Mouse (Mus musculus) cerebellum, adult 9-11 months (tissue): Measurements from ENCODE around the gene Cog6.
"Not testable (repeated sequence)": the region's sequence is repeated elsewhere in the genome, so short reads cannot be mapped to it uniquely, and the experiment has no call there.

Experiments
- DNase-seq: peaks from one replicate; pipeline ENCODE4 v3.0.0; 2022

The Cog6 gene

DNA sequence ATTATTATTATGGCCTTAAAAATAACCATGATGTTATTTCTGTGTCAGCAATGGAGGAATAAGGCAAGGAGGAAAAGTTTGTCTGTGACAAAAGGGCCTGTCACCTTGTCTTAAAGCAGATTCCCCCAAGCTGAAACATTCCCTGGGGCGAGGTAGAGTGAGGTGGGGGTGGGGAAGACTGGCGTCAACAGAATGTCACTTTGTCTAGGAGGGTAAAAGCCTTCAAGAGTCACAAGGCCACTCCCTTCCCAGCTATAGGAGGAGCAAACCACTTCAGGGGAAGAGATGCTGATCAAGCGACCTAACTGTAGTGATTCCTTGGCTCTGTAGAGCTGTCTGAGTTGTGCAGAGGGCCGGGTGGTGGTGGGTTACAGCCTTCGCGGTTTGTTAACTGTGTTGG is 14.5 kb upstream of the Cog6 start:
- no peak for DNase-seq

DNA sequence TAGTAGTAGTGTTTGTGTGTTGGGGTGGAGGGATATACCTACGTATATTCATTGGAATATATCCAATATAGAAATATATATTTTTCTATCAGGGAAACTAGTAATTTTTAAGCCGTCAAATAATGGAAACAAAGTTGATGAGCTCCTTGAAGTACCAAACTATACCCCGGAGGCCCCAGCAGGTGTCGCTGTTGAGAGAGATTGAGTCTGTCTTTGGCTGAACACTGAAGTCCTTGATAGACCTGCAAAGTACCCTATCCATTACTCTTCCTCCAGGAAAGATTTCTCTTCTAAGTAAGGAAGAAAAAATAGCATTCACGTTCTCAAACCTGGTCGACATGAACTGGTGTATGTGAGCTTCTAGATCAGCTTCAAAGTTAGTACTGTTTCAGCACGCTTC is 12.0 kb upstream of the Cog6 start:
- peak; percentile 68 for DNase-seq

DNA sequence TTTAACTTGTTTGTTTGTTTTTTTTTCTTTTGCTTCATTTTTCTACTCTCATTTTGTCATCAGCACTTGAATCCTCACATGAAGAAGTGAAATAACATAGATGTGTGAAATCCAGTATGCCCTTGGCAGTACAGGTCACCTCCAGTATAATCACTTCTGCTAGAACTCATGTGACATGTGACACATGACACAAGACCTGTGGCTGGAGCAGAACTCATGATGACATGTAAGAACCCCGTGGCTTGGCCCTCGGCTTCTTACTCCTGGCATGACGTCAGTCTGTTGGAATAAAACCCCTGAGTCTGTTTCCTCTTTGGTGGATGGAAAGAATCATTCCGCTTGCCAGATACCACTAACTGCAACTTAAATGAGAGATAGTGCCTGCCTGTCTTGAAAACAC is 10.3 kb upstream of the Cog6 start:
- no peak for DNase-seq

DNA sequence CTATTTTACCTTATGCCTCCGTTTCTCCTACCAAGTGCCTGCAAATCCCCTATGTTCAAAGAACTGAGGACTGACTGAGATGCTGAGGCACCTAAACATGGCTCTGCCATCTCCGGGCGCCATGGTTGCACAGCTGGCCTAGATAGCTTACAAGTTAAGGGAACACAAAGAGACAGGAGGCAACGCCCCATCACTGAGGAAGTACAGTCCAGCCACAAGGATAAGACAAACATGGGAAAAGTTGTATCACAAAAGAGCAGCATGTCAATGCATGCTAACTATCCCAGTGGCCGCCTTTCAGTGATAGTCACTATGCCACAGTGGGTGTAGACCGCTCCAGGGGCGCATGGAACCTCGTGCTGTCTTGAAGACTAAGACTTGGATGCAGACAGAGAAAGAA is 9.6 kb downstream of the Cog6 start:
- DNase-seq: no peak

DNA sequence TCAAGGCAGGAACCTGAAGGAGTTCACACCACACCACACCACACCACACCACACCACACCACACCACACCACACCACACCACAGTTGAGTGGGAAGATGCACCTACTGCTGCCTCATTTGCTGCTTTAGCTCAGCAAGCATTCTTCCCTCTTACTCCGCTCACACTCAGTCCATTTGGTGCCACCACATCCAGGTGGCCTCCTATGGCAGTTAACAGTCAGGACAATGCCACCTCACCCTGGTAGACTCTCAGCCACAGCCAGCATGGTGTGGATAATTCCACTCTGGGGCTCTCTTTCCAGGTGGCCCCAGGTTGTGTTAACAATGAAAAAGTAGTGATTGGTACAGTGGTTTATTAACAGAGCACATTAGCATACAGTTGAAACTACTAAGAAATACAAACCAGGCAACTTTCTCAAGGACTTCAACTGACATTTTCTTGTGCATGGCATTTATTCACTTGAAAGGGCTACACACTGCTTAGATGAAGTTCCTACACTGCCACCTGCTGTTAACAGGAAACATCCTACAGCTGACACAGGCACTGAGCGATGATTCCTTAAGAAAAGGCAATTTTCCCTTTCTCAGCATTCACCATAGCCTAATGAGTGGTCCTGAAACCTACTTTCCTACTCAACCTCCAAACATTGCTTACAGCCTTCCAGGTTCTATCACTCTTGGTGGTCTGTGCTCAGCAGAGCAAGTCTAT is 12.5 kb downstream of the Cog6 start:
- no peak for DNase-seq

DNA sequence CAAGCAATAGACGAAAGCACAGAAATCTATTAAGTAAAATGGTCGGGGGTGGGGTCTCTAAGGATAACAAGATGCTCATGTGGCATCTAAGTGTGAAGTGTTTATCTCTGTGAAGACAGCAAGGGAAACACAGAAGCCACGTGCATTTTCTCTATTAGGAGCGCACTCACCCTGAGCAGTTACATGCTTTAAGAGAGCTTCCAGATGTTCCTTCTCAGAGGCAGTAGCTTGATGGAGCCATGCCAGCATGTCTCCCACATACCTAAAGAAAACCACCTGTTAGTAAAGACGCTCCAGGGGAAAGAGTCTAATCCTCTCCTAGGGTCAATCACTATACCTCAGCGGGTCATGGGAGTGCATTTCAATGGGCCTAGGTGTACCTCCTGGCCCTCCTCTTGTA is 15.0 kb downstream of the Cog6 start:
- DNase-seq: no peak

DNA sequence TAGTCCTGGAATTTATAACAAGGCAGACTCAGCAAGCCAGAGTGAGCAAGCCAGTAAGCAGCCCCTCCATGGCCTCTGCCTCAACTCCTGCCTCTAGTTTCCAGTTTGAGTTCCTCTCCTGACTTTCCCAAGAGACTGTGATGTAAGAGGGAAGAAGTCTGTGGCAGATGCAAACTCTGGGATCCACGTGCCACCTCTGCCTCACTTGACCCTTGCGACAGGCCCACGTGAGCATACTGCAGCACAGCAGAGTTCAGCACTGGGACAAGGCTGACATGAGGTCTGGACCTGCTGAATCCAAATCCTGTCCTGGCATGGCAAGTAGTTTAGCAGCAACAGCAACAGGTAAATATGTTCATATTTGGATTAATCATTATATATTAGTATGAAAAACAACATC is 17.0 kb downstream of the Cog6 start:
- DNase-seq: no peak

DNA sequence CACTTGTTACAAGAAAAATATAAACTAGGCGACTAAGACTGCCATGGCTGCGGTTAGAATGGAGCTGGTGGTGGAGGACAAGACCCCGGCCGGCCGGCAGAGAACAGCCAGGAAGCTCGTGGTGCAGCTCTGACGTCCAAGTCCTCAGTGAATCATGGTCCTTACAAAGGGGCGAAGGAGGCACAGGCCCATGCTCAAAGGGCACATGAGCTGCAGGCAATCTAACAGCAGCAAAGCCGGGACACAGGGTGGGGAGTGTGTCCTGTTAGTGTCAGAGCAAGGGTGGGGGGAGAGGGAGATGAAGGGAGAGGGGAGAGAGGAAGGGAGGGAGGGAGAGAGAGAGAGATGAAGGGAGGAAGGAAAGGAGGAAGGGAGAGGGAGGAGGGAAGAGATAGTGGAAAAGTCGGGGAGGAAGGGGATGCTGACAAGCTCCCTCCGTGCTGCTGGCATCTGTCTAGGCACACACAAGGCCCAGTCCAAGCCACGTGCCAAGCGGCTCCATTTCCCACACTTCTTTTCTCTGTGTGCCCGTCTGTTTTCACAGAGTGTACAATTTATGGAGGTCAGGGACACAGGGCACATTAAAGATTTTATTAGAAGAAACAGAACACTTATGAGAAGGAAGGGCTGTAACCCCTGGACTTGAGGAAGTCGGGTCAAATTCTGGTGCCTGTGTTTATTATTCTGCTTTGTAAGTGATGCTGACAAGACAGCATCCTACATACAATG is 17.9 kb downstream of the Cog6 start:
- DNase-seq: no peak

DNA sequence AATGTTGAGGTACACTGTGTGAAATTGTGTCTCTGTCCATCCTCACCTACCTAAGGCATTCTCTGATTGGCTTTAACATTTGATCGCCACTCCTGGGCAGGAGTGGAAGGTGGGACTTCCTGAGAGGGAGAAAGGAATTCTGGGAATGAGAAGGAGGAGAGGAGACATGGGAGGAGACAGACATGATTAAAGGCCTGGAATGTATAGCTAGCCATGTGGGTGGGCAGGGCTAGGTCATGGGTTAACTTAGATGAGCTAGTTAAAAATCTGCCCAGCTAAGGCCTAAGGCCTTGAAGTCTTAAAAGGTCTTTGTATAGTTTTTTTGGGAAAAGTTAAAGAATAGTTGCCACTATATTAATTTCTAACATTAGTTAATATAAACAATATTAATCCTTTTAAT is 19.7 kb downstream of the Cog6 start:
- DNase-seq: no peak

DNA sequence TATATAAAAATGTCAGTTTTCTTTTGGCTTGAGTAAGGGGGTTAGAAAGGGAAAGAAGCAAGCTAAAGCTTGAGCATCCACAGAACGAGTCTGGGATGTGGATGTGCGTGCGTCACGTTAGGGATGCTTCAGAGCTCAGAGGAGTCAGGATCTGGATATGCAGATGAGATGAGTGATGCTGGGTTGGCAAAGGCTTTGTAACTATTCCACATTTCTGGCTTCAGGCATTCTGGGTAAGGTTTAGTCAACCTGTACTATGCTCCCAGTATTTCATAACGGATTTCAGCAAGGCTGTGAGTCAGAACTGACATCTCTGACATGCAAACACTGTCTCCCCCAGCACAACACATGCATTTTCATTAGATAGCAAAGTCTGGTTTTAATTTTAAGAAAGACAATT is 20.4 kb downstream of the Cog6 start:
- no peak for DNase-seq

DNA sequence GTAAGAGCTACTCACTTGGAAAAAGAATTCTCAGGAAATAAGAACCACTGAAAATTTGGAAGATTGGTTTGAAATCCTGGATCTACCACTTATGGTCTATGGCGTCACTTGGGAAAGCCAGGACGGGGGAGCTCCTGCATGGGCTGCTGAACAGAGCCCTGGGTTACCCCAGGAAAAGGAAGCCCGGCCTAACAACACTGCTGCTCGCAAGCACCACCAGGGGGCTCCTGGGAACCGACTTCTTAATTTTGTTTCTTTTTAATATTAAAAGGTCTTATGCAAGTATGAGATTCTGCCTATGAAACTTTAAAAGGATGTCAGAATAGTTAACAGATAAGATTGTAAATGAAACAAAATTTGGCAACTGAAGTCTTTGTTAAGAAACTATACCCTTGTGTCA is 22.4 kb downstream of the Cog6 start:
- DNase-seq: no peak

DNA sequence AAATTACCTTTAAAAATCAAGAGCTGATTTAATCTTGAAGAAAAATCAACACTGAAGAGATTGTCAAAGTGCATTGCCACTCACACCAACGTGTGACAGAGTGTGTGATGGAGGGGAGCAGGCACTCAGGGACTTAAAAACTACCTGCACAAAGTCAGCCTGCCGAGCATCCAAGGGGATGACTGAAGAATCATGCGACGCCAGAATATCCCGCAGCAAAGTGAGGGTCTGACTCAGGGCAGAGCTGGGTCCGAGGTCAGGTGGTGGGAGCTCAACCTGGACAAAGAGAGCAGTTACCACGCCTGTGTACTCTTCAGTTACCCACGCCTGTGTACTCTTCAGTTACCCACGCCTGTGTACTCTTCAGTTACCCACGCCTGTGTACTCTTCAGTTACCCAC is 23.7 kb downstream of the Cog6 start:
- no peak for DNase-seq

DNA sequence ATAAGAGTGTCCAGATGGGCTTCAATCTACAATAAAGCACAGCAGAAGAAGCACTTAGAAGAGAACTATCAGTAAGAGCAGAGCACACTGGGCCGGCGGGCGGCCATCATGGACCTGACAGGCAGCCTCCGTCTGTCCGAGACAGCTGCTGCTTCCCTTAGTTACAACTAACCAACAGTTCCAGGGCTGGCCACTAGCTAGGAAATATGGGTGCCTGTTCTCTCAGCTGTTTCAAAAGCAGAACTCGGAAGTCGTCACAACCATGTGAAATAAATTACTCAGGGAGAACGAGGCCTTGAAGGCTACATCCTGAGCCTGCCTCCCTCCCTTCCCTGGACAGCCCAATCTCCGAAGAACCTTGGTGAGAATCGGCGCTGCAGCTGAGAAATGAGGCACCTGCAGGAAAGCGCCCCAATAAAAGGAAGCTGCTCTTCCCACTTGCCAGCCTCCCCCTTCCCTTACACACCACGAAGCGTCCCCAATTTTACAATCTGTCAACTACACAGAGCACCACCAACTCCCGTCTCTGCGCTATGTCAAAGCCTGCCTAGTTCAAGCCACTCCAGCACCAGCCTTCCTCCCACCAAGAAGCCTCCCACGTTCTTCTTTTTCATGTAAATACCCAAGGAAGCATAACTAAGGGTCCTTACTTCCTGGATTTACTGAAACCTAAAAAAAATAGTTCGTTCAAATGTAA is 26.8 kb downstream of the Cog6 start:
- no peak for DNase-seq

DNA sequence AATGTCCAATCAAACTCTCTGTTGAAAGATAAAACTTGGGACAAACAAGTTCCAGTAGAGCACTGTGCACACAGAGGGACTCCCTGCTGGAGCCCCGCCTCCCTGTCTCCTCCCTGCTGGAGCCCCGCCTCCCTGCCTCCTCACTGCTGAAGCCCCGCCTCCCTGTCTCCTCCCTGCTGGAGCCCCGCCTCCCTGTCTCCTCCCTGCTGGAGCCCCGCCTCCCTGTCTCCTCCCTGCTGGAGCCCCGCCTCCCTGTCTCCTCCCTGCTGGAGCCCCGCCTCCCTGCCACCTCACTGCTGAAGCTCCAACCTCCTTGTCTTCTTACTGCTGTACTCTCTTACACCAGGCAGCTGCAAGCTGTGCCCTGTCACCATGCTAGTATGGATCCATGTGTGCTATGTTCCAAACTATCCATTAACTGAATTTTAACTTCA is 31.5 kb downstream of the Cog6 start:
- not testable (repeated sequence) for DNase-seq

DNA sequence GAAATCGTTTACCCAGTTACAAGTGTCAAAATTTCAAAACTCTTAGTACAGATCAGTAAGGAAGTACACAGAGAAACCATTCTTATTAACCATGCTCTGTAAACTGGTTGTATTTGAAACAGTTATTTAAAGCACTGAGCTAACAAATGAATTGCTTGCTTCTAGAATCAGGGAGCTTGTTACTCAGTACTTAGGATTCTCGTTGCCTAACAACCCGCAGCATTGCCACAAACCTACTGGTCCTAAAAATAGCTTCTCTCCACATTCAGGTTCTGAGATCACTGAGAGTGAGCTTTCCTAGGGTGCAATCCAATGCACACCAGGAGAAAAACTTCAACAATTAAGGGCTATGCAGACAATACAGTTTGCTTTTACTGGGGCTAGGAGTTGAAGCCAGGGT is 33.3 kb downstream of the Cog6 start:
- DNase-seq: no peak

DNA sequence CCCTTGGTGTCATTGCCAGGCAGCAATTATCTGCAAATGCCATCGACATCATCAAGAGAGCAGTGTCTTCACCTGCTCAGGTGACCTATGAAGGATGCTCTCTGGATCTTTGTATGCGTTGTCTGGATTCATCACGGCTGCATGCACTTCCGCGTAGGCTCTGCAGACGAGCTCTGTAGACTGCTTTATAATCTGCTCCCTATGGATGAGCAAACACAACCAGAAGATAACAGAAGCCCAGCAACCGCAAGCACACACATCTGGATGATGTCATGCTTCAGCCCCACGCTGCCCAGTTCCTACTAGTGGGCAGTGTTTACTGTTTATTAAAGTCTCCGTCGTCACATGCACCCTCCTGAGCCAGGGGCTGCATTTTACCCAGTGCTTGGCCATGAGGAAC is 34.0 kb downstream of the Cog6 start:
- DNase-seq: no peak

DNA sequence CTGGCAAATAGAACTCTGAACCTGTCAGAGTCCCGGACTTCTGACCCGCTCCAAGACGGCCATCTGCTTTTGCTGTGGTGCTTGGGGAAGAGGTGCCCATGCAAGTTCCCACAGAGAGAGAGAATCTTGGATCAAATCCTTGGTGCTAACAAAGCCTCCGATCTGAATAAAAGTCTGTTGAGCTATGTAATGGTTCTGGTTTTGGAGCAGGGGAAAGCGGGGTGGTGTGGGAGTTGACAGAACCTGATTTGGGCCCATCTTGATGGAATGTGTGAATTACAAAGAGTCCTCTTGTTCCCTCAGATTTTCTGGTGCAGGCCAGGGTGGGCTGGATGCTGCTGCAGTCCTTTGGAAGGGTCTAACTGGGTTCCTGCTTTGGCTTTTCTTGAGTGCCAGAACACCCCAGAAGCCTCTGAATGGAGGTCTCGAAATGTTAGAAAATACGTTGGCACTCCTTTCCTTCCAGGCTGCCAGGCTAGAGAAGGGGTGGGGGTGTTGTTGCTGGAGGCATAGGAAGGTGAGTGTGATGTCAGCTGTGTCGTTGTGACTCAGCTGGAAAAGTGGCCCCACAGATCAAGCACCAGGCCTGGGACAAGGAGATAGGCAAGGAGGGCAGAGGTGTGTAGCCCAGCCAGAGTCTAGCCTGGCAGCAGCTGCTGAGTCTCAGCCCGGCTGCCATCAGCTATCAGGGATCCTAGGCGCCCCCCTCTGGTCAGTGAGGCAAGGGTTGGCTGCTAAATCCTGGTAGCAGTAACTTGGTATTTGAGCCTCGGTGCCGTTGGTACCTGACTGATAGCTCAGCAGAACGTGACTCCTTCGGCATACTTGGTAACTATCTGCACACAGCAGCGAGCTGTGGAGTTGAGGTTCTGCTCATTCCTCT is 42.1 kb downstream of the Cog6 start:
- DNase-seq: peak; percentile 76

DNA sequence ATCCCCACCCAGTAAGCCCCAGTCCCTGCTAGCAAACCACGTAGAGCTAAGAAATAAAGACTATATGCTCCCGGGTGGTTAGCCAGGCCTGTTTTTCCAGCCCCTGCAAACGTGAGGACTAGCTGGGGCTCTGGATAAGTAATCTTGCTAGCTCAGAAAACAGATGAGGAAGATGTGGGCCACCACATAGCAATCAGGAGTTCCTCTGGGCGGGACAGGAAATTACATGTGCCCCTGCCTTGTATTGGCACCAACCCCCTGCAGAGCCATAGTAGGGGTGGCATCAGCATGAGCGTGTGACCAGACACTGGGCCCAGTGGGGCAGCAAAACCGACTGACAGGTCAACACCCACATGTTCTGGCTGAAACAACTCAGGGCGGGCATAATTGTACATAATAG is 44.1 kb downstream of the Cog6 start:
- DNase-seq: no peak

DNA sequence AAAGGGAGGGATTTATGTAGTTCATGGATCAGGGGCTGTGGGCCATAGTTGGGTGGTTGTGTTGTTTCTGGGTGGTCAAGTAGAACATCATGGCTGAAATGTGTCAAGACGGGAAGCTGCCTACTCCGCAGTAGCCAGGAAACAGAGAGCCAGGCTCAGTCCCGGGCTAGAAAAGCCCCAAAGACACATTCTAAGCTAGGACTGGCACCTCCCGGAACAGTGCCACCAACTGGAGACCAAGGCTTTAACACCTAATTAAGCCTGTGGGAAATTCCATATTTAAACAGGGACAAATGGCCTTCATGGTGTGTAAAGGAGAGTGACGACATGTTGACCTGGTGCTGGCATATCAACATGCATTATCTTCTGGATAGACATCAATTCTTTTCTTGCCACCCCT is 50.0 kb downstream of the Cog6 start:
- no peak for DNase-seq

DNA sequence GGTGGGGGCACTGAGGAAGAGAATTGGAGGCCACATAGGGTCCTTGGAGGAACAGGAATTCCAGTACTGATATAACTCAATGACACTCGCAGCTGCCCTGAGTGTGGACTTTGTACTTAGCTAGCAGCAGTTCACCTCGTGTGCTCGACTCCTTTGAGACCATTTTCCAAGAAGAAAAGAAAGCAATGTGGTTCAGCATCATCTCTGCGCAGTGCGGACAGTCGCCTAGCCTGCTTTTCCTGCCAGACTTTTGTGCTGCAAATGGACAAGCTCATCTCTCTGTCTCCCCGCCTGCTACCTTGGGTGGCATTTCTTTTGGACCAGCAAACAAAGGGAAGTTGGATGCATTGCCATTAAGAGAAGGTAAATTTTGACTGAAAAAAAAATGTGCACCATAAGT is 52.8 kb downstream of the Cog6 start:
- DNase-seq: no peak

DNA sequence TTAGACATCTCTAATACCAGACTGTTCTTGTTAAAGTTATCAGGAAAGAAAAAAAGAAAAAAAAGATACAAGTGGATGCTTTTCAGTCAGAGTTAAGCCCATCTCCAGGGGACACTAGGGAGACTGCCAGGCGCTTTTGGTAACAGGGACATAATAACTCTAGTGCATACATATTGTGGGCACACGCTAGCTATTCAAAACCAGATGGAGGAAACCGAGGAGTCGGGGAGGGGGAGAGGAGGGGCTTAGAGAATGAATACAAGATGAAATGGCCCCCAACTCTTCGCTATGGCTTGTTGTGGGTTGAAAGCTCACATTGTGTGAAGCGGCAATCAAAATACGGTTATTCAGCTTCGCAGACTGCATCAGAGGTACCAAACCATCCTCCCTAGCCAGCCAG is 53.6 kb downstream of the Cog6 start:
- DNase-seq: no peak

DNA sequence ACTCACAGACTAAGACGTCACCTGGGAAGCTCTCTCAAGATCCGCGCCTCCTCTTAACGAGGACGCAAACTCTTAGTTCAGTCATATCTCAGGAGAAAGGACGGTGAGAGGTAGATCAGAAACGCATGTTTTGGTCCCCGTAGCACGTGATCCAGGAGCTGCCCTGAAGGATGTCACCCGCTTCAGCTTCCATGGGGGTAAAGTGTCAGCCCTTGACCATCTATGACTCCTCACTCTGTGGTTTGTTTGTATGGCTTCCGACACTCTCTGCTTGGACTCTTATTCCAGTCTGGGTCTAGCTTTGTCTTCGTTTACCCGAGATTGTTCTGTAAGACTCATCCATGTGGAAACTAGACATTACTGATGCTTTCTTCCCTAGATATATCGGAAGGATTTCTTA is 54.6 kb downstream of the Cog6 start:
- no peak for DNase-seq

DNA sequence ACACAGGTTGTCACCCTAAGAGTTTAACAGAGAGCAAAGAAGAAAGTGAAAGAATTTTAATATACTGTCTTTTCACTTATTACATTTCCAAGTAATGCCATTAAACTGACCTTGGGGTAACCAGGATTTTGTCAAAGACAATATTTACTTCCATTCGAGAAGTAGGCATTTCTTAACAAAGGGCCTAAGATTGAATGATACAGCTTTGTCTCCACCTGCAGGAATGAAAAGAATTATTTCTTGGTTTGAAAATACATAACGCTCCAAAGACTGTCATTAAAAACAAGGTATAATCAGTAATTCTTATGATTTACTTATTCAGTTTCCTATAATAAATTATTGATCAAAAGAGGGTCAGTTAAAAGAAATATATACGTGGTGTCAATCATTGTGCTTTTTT is 55.4 kb downstream of the Cog6 start:
- DNase-seq: no peak
